Mouse (Mus musculus) liver, postnatal 0 days (tissue): ENCODE measurements at regions not wholly inside any gene's neighbourhood (a gene's known extent, or its start where the extent isn't known, plus 50 kb on each side); places are given as distances from the start of the nearest gene placed in this dataset.
A peak's percentile ranks its signal among the peaks of the same experiment; 100 is the strongest.

Experiments
- ATAC-seq: fragments of 200-750 bp; cut with Nextera tagmentation; 2 replicates; pipeline ENCODE4 v1.8.0; 2017; ENCODE audit warnings: mild to moderate bottlenecking, moderate library complexity
- DNase-seq: peaks from one replicate; pipeline ENCODE4 v3.0.0-alpha.2; 2016
- H3K27ac ChIP-seq: fragments of 300-500 bp; sonication (generic); 2 replicates; pipeline ENCODE4 v1.5.1; 2014; ENCODE audit warnings: antibody characterized with exemption, moderate library complexity, mild to moderate bottlenecking, low read depth
- H3K27me3 ChIP-seq: fragments of 300-500 bp; sonication (generic); 2 replicates; pipeline ENCODE4 v1.6.1; 2014; ENCODE audit warnings: low read length, control low read depth, mixed read lengths; ENCODE audit not compliant: insufficient read depth
- H3K36me3 ChIP-seq: fragments of 300-500 bp; sonication (generic); replicated peaks from 2 replicates; pipeline ENCODE4 v1.6.1; 2014; ENCODE audit warnings: mild to moderate bottlenecking, control low read depth, low read length, moderate library complexity, mixed read lengths; ENCODE audit not compliant: insufficient read depth
- H3K4me1 ChIP-seq: fragments of 300-500 bp; sonication (generic); 2 replicates; pipeline ENCODE4 v1.6.1; 2014; ENCODE audit warnings: antibody characterized with exemption, mild to moderate bottlenecking, control low read depth; ENCODE audit not compliant: insufficient read depth
- H3K4me2 ChIP-seq: fragments of 300-500 bp; sonication (generic); 2 replicates; pipeline ENCODE4 v1.6.1; 2014; ENCODE audit warnings: low read depth, mild to moderate bottlenecking, low read length, moderate library complexity, mixed read lengths
- H3K4me3 ChIP-seq: fragments of 300-500 bp; sonication (generic); 2 replicates; pipeline ENCODE4 v1.5.1; 2014; ENCODE audit warnings: low read depth, low read length
- H3K9ac ChIP-seq: fragments of 300-500 bp; sonication (generic); replicated peaks from 2 replicates; pipeline ENCODE4 v1.6.1; 2014; ENCODE audit warnings: mild to moderate bottlenecking, moderate library complexity
- H3K9me3 ChIP-seq: fragments of 300-500 bp; sonication (generic); 2 replicates; pipeline ENCODE4 v1.6.1; 2016; ENCODE audit warnings: mild to moderate bottlenecking, control low read depth, low read length, mixed read lengths
- CTCF ChIP-seq: sonication (generic); IDR thresholded peaks from 2 replicates; pipeline ENCODE4 v1.5.1; 2016; ENCODE audit warnings: antibody characterized with exemption, low read depth
- EP300 ChIP-seq: IDR thresholded peaks from 2 replicates; pipeline ENCODE4 v1.6.1; 2016; ENCODE audit warnings: antibody characterized with exemption, low read depth, mild to moderate bottlenecking
- WGBS: fragments of 180-500 bp; shearing (Covaris S2); extraction: QIAGEN DNeasy Blood & Tissue Kit; methylation state at CpG from one replicate; pipeline ENCODE4 v1.1.7; 2014; ENCODE audit not compliant: insufficient replicate concordance; 5-methylcytosine and 5-hydroxymethylcytosine counted together

GRCm38 (mm10) chr4:95185916-95186200, 133.8 kb upstream of the Jun start:
- no peak for ATAC-seq
- Histone ChIP-seq H3K27me3 (no peaks in the 10 kb centered on the region), H3K9me3 (no peaks in the 10 kb centered on the region), H3K27ac (no peak overlapping the region), H3K36me3 (no peaks in the 10 kb centered on the region), H3K9ac (no peak overlapping the region), H3K4me3 (no peak overlapping the region), H3K4me1 (no peaks in the 10 kb centered on the region), H3K4me2 (no peak overlapping the region)
- DNase-seq = no peak
- TF ChIP-seq EP300 = no peak
- no peak for TF ChIP-seq CTCF
- WGBS = 67% methylated on average over 3 of the region's 3 CpGs

DNA sequence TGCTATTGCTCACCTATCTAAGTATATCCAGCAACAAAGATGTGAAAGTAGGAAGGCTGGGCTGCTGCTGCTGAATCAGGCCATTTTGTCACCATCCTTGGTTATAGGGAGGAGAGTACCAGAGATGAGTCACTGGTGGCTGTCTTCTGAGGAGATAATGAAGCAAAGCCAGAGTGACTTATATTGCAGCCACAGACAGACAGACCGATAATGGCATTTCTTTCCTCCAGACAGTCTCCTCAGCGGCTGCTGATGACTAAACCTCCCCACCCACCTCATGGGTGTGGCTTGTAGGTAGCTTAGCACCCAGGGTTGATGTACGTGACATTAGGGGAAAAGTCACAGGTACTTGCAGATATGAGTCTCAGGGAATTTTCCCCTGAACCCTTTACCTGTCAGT, 136.1 kb upstream of the Jun start:
- ATAC-seq (no peak), DNase-seq (no peak)
- Histone ChIP-seq H3K27me3 (no peaks in the 10 kb centered on the region), H3K9ac (no peak overlapping the region), H3K36me3 (no peaks in the 10 kb centered on the region), H3K27ac (no peak overlapping the region), H3K4me1 (peaks cover 9% of the 10 kb centered on the region), H3K4me3 (no peak overlapping the region), H3K4me2 (no peak overlapping the region), H3K9me3 (no peaks in the 10 kb centered on the region)
- no peak for TF ChIP-seq CTCF
- 65% methylated on average over 3 of the region's 3 CpGs for WGBS

- no peak overlapping the region for H3K27ac ChIP-seq
- no peaks in the 10 kb centered on the region for H3K36me3 ChIP-seq
- H3K9ac ChIP-seq = no peak overlapping the region
- H3K9me3 ChIP-seq = no peaks in the 10 kb centered on the region
- H3K4me3 ChIP-seq = no peak overlapping the region
- H3K4me2 ChIP-seq = no peak overlapping the region
- 64% methylated on average over 7 of the region's 7 CpGs for WGBS
- no peak for ATAC-seq
- no peak for TF ChIP-seq EP300
- no peak for TF ChIP-seq CTCF
- peaks cover 28% of the 10 kb centered on the region for H3K4me1 ChIP-seq
- H3K27me3 ChIP-seq = no peaks in the 10 kb centered on the region
- no peak for DNase-seq
These were observed 139.8 kb upstream of the Jun start for GRCm38 (mm10) chr4:95191654-95192406.

GRCm38 (mm10) chr4:95192562-95192961, 140.5 kb upstream of the Jun start:
- no peaks in the 10 kb centered on the region for H3K27me3 ChIP-seq
- H3K36me3 ChIP-seq = no peaks in the 10 kb centered on the region
- no peak overlapping the region for H3K9ac ChIP-seq
- no peaks in the 10 kb centered on the region for H3K9me3 ChIP-seq
- no peak overlapping the region for H3K4me3 ChIP-seq
- DNase-seq = no peak
- ATAC-seq = no peak
- peak overlapping the region; percentile 22; the same call in 1 of the 2 replicates for H3K27ac ChIP-seq
- no peak for TF ChIP-seq CTCF
- TF ChIP-seq EP300 = no peak
- no peak overlapping the region for H3K4me2 ChIP-seq
- peaks cover 32% of the 10 kb centered on the region for H3K4me1 ChIP-seq

- no peak for TF ChIP-seq CTCF
- no peak for TF ChIP-seq EP300
- DNase-seq (peak; percentile 45), ATAC-seq (peak; percentile 72)
- Histone ChIP-seq H3K4me3 (no peak overlapping the region), H3K4me2 (peak overlapping the region; percentile 31; the same call in 1 of the 2 replicates), H3K27me3 (no peaks in the 10 kb centered on the region), H3K4me1 (peaks cover 32% of the 10 kb centered on the region), H3K9me3 (no peaks in the 10 kb centered on the region), H3K9ac (no peak overlapping the region), H3K27ac (peak overlapping the region; percentile 62), H3K36me3 (no peaks in the 10 kb centered on the region)
- WGBS = 8% methylated on average over 4 of the region's 4 CpGs
These were observed 141.0 kb upstream of the Jun start for GRCm38 (mm10) chr4:95193028-95193427.

DNA sequence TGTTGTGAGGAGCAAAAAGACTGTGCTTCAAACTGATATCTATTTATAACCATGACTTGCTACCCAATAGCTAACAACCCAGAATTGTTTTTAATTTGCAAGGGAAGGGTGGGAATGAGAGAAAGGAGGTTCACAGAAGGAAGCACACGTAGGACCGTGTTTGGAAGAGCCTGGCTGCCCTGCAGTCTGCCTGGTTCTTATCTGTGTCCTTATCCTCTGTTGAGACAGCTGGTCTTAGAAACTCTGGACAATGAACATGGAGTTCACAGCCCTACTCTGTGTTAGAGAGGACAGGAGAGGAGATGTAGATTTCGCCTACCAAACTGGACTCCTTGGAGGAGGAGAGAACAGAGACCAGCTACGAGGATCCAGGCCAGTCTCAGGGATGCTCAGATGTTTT, 141.5 kb upstream of the Jun start:
- Histone ChIP-seq H3K27me3 (no peaks in the 10 kb centered on the region), H3K4me1 (peaks cover 32% of the 10 kb centered on the region), H3K36me3 (no peaks in the 10 kb centered on the region), H3K9me3 (no peaks in the 10 kb centered on the region), H3K4me2 (peak overlapping the region; percentile 31; the same call in 1 of the 2 replicates), H3K9ac (no peak overlapping the region), H3K27ac (peak overlapping the region; percentile 62), H3K4me3 (no peak overlapping the region)
- ATAC-seq = peak; percentile 12; the same call in 1 of the 2 replicates
- no peak for DNase-seq
- WGBS = 65% methylated on average over 4 of the region's 4 CpGs
- no peak for TF ChIP-seq CTCF
- no peak for TF ChIP-seq EP300
